Mouse (Mus musculus): Measurements from ENCODE around the gene Gm867. TPM values are rescaled to one million over a fixed set of nuclear protein-coding genes. Genes with fewer than 3 reads are reported as not detected.

Gm867 gene
- polyA plus RNA-seq, 1 experiment from 2014 or later, result 2.3 TPM

DNA sequence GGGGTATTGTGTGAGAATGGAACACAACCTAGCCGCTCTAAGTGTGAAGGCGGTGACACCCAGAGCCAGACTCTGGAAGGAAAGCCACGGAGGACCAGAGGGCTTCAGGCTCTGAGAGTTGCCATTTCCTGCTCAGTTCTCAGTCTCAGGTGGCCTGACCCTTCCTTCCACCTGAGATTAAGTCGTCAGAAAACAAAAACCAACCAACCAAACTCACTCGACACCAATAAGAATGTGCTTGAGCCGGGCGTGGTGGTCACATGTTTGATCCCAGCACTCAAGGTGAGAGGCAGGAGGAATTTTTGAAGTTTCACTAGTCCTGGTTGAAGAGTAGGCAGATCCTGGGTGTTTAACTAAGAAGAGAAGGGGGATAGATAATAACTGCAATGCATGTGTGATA lies 5.4 kb upstream of the Gm867 start:
- no peaks in the 10 kb centered on the region for H3K36me3 ChIP-seq
- H3K4me1 ChIP-seq, result peaks cover 18% of the 10 kb centered on the region
- no peaks in the 10 kb centered on the region for H3K9me3 ChIP-seq (replicated peaks)
- 0 out of 2 replicates have a peak, but pooled peaks cover 3% of the 10 kb centered on the region for H3K27me3 ChIP-seq (replicated peaks)
- H3K4me3 ChIP-seq (replicated peaks), result no peak overlapping the region
- H3K9ac ChIP-seq (replicated peaks), result no peak overlapping the region
- no peak overlapping the region for H3K4me2 ChIP-seq
- WGBS, result 90% methylated on average over 7 of the region's 7 CpGs
- H3K27ac ChIP-seq (replicated peaks), result no peak overlapping the region
- no peak for ATAC-seq (ENCODE audit: low FRiP score)

DNA sequence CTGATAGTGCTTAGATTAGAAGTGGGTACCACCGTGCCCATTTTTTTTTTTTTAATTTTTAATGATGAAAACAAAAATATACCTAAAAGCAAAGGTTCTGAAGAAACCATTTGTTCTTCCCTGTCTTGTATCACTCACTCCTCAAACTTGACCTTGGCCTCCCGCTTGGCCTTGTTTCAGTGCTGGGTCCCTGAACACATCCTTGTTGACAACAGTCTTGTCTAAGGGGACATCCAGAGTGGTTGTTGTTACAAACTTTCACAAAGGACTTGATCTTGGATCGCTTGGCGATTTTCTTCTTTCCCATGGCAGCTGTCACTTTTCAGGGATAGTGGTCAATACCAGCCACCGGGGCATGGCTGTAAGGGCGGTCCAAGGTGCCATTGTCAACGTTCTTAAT lies 4.7 kb upstream of the Gm867 start:
- 91% methylated on average over 7 of the region's 7 CpGs for WGBS
- Histone ChIP-seq H3K27ac (replicated peaks) (no peak overlapping the region), H3K4me1 (peaks cover 12% of the 10 kb centered on the region; the same call in 1 of the 2 replicates), H3K36me3 (no peaks in the 10 kb centered on the region), H3K4me3 (replicated peaks) (no peak overlapping the region), H3K9me3 (replicated peaks) (no peaks in the 10 kb centered on the region), H3K9ac (replicated peaks) (no peak overlapping the region), H3K27me3 (replicated peaks) (no peaks in the 10 kb centered on the region), H3K4me2 (no peak overlapping the region)
- ATAC-seq (ENCODE audit: low FRiP score), result no peak

GRCm38 (mm10) chr10:75944066-75944772 lies 3.7 kb upstream of the Gm867 start:
- Histone ChIP-seq H3K27ac (replicated peaks) (peak overlapping the region; percentile 65), H3K9me3 (replicated peaks) (no peaks in the 10 kb centered on the region), H3K4me3 (replicated peaks) (no peak overlapping the region), H3K4me2 (0 out of 2 replicates have a peak overlapping the region, but pooled peaks have one; percentile 2), H3K36me3 (no peaks in the 10 kb centered on the region), H3K9ac (replicated peaks) (no peak overlapping the region), H3K4me1 (peaks cover 10% of the 10 kb centered on the region; the same call in 1 of the 2 replicates), H3K27me3 (replicated peaks) (no peaks in the 10 kb centered on the region)
- 11% methylated on average over 11 of the region's 11 CpGs for WGBS
- no peak for ATAC-seq (ENCODE audit: low FRiP score)

- Histone ChIP-seq H3K27ac (replicated peaks) (peak within 1 kb of the TSS; percentile 65), H3K9ac (replicated peaks) (no peak within 1 kb of the TSS)
These were observed 2.4 kb upstream of the Gm867 start, which contains the start of gene Vpreb3 for GRCm38 (mm10) chr10:75942736-75943477. Gene Vpreb3, plus strand, starts transcription at chr10:75943057.

DNA sequence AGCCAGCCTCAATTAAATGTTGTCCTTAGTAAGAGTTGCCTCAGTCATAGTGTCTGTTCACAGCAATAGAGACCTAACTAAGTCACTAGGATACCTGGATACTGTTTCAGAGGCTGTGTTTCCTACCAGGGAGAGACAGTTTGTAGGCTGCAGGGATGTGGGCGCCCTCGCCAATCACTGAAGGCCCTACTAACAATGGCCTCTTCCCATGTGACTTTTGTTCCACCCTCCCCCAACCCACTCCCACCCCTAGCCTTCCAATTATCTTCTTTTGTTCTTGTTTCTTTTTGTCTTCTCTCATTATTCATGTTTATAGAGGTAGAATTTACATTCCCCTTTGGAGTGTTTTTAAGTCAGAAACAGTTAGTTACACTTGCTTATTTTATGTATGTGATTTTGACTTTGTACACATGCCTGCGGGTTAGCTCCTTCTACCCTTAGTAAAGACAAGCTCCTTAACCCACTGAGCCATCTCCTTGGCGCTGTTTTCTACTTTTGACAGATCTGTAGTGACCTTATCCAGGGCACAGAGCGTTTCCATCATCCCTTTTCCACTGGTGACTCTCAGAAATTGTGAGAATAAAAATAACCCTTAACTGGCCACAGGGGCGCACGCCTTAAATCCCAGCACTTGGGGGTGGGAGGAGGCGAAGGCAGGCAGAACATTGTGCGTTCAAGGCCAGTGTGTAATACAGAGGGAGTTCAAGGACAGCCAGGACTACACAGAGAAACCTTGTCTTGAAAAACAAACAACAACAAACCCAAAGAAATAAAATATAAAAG lies 761 bp upstream of the Gm867 start:
- H3K4me3 ChIP-seq (replicated peaks), result no peak overlapping the region
- peaks cover 24% of the 10 kb centered on the region for H3K4me1 ChIP-seq
- no peak overlapping the region for H3K27ac ChIP-seq (replicated peaks)
- ATAC-seq (ENCODE audit: low FRiP score), result no peak
- peaks cover 5% of the 10 kb centered on the region; the same call in 1 of the 2 replicates for H3K27me3 ChIP-seq (replicated peaks)
- H3K9ac ChIP-seq (replicated peaks), result no peak overlapping the region
- 63% methylated on average over 9 of the region's 9 CpGs for WGBS
- H3K4me2 ChIP-seq, result no peak overlapping the region
- no peaks in the 10 kb centered on the region for H3K36me3 ChIP-seq
- no peaks in the 10 kb centered on the region for H3K9me3 ChIP-seq (replicated peaks)

More at GRCm38 (mm10) chr10:75942736-75943477, 2.4 kb upstream of the Gm867 start, which contains the start of gene Vpreb3:
- no peaks in the 10 kb centered on the region for H3K36me3 ChIP-seq
- 0 out of 2 replicates have a peak within 1 kb of the TSS, but pooled peaks have one; percentile 2 for H3K4me2 ChIP-seq
- 84% methylated on average over 15 of the region's 15 CpGs for WGBS
- no peaks in the 10 kb centered on the region for H3K27me3 ChIP-seq (replicated peaks)
- H3K9me3 ChIP-seq (replicated peaks), result no peaks in the 10 kb centered on the region
- no peak within 1 kb of the TSS for H3K4me3 ChIP-seq (replicated peaks)
- H3K4me1 ChIP-seq, result peaks cover 12% of the 10 kb centered on the region; the same call in 1 of the 2 replicates
- ATAC-seq (ENCODE audit: low FRiP score), result no peak

- no peaks in the 10 kb centered on the region for H3K36me3 ChIP-seq
- no peak overlapping the region for H3K4me3 ChIP-seq (replicated peaks)
- 53% methylated on average over 9 of the region's 9 CpGs for WGBS
- no peak overlapping the region for H3K4me2 ChIP-seq
- no peaks in the 10 kb centered on the region for H3K9me3 ChIP-seq (replicated peaks)
- no peak overlapping the region for H3K9ac ChIP-seq (replicated peaks)
- ATAC-seq (ENCODE audit: low FRiP score), result no peak
- H3K4me1 ChIP-seq, result peaks cover 37% of the 10 kb centered on the region
- H3K27me3 ChIP-seq (replicated peaks), result peaks cover 5% of the 10 kb centered on the region; the same call in 1 of the 2 replicates
- H3K27ac ChIP-seq (replicated peaks), result no peak overlapping the region
These were observed 814 bp downstream of the Gm867 start for GRCm38 (mm10) chr10:75939481-75940234.

- no peak overlapping the region for H3K9ac ChIP-seq (replicated peaks)
- H3K27ac ChIP-seq (replicated peaks), result no peak overlapping the region
- WGBS, result 52% methylated on average over 10 of the region's 10 CpGs
- peaks cover 5% of the 10 kb centered on the region; the same call in 1 of the 2 replicates for H3K27me3 ChIP-seq (replicated peaks)
- H3K9me3 ChIP-seq (replicated peaks), result no peaks in the 10 kb centered on the region
- H3K4me2 ChIP-seq, result peak overlapping the region; percentile 91
- no peak for ATAC-seq (ENCODE audit: low FRiP score)
- no peaks in the 10 kb centered on the region for H3K36me3 ChIP-seq
- 0 out of 2 replicates have a peak overlapping the region, but pooled peaks have one; percentile 6 for H3K4me3 ChIP-seq (replicated peaks)
- H3K4me1 ChIP-seq, result peaks cover 29% of the 10 kb centered on the region
These were observed 2.4 kb downstream of the Gm867 start for GRCm38 (mm10) chr10:75937851-75938643.

DNA sequence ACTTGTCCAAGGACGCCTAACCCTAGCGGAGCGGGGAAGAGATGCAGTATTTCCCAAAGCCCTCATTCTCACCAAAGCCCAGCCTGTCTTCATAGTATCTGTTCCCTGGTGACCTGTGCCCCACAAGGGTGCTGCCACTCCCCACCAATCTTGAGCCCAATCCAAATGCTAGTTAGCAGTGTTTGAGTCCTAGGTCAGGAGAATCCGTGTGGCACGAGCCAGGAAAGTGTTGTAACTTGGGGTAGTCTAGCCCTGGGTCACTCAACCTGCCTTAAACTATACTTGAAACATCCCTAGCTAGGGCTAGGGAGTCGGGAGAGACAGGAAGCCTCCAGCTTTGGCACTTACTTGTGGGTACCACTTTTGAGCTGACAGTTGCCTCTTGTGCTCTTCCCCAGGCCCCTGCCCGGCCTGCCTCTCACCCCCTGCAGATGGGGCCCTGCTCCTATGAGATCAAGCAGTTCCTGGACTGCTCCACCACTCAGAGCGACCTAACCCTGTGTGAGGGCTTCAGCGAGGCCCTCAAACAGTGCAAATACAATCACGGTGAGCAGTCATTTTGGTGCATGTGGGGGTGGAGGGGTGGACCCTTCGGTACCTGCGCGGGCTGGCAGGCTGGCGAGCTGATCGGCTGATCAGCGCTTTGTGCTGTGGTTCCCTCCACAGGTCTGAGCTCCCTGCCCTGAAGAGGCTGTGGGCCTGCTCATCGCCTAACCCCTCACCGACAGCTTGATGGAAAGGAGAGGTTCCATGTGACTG lies 3.4 kb downstream of the Gm867 start:
- Histone ChIP-seq H3K4me1 (peaks cover 39% of the 10 kb centered on the region), H3K27ac (replicated peaks) (no peak overlapping the region), H3K4me2 (peak overlapping the region; percentile 91), H3K9me3 (replicated peaks) (no peaks in the 10 kb centered on the region), H3K4me3 (replicated peaks) (peak overlapping the region; percentile 64), H3K9ac (replicated peaks) (no peak overlapping the region), H3K36me3 (no peaks in the 10 kb centered on the region), H3K27me3 (replicated peaks) (peaks cover 5% of the 10 kb centered on the region; the same call in 1 of the 2 replicates)
- WGBS, result 42% methylated on average over 18 of the region's 18 CpGs
- no peak for ATAC-seq (ENCODE audit: low FRiP score)

DNA sequence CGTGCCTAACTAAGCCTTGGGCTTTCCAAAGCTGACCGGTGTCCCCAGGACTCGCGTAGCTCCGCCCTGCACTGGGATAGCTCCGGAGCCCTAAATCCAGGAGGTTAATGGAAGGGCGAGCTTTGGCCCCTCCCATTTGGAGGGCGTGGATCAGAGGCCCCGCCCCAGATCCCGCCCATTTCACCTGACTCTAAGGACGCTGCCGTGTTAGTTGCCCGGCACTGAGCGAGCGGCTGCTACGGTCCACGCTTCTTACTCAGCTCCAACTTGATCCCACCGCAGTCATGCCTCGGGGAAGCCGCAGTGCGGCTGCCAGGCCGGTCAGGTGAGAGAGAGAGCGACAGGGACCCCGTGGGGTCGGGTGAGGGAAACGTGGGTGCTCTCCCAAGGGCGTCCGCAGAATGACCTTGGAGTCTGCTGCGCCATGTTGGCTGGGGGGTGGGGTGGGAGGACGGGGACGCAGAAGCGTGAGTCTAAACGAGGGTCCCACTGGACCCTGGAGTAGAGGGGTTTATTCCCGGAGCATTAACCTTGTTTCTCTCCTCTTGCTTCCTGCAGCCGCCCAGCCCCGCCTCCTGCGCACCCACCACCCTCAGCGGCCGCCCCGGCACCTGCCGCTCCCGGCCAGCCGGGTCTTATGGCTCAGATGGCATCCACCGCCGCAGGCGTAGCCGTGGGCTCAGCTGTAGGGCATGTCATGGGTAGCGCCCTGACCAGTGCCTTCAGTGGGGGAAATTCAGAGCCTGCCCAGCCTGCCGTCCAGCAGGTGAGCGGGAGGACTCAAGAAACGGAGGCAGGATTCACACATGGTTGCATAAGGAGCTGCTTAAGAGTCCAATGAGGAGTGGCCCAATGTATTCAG lies 4.6 kb downstream of the Gm867 start, which contains the start of gene Mmp11:
TSS of gene Mmp11 (minus strand) at position 817 of the 862 bp plus-strand sequence.
- H3K36me3 ChIP-seq, result no peaks in the 10 kb centered on the region
- H3K4me1 ChIP-seq, result peaks cover 50% of the 10 kb centered on the region
- H3K4me2 ChIP-seq, result peak within 1 kb of the TSS; percentile 91
- ATAC-seq (ENCODE audit: low FRiP score), result peak; percentile 85
- H3K27me3 ChIP-seq (replicated peaks), result peaks cover 5% of the 10 kb centered on the region; the same call in 1 of the 2 replicates
- H3K9me3 ChIP-seq (replicated peaks), result no peaks in the 10 kb centered on the region
- WGBS, result 3% methylated on average over 48 of the region's 51 CpGs
- H3K4me3 ChIP-seq (replicated peaks), result peak within 1 kb of the TSS; percentile 64
- peak within 1 kb of the TSS; percentile 64 for H3K9ac ChIP-seq (replicated peaks)
- H3K27ac ChIP-seq (replicated peaks), result peak within 1 kb of the TSS; percentile 79

Data from neural tube, embryonic 15.5 days (tissue).